Mouse (Mus musculus): ENCODE measurements at regions not wholly inside any gene's neighbourhood (a gene's known extent, or its start where the extent isn't known, plus 50 kb on each side); places are given as distances from the start of the nearest gene placed in this dataset.
"Not testable (repeated sequence)": the region's sequence is repeated elsewhere in the genome, so short reads cannot be mapped to it uniquely, and the experiment has no call there.

DNA sequence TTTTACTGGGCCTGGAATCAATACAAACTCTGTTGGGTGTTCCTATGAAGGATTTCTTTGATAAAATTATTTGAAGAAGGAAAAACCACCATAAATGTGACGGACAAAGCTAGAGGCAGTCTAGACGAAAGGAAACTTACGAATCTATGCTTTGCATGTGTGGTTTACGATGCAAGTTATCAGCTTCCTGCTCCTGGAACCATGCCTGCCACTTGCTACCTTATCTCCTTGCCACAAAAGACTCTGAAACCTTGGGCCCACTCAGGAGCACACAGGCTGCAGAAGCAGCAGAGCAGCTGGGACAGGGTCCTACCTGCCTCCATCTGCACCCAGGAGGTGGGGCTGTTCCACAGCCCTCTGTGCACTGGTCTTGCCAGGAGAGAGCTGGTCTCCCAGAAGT is 287.5 kb downstream of the Arl6ip6 start:
- not testable (repeated sequence) for H3K36me3 ChIP-seq; H3K4me2 ChIP-seq; H3K4me3 ChIP-seq; H3K9ac ChIP-seq; H3K27ac ChIP-seq; H3K9me3 ChIP-seq; H3K4me1 ChIP-seq; ATAC-seq (ENCODE audit: insufficient number of reproducible peaks, insufficient read depth, low FRiP score, low TSS enrichment, low read depth); H3K27me3 ChIP-seq
- 81% methylated on average over 4 of the region's 4 CpGs for WGBS

DNA sequence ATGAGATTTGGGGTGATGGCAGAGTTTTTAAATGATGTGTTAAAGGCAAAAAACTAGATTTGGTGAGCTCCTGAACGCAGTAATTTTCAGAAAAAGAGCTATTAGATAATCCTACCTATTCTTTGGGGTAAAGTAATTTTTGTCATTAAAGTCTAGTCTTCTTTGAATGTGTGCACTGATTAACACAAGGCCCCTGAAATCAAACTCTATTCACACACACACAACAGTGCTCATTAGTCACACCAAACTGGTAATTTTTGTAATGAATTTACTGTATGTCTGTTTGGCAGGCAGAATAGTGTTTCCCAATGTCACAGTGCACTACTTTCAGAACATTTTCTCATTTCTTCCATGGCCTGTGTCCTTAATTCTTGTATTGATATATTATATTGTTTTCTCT is 296.8 kb downstream of the Arl6ip6 start:
- 65% methylated on average over 1 of the region's 1 CpGs for WGBS

DNA sequence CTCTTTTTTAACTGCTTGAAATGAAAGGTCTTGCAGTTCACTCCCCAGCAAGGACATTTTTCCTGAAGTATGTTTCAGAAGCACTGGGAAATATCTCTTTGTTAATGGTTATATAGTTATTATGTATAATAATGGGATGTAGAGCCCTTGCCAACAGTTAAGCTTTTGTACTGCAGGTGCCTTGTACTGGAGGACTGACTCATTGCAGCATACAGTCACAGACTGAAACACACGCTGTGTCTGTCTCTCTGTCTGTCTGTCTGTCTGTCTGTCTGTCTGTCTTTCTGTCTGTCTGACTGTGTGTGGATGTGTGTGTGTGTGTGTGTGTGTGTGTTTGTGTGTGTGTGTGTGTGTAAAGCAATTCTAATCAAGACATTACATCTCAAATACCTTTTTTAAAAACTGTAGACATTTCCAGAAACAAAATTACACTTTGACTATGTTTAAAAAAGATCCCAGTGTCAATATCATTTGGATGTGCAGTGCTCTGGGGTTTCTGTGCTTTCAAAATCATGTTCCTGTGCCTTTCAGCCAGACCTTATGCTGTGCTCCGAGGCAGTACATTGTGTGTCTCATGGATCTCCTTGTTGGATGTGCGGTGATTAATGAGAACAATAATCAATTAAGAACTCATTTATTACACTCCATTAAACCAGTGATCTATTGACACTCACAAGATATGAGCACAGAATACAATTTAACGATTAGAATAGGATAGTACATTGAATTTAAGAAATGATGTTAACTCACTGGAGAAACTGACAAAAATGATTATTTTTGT is 299.5 kb downstream of the Arl6ip6 start:
- H3K36me3 ChIP-seq: no peaks in the 10 kb centered on the region
- H3K27me3 ChIP-seq: no peaks in the 10 kb centered on the region
- H3K4me1 ChIP-seq: no peaks in the 10 kb centered on the region
- no peak for ATAC-seq (ENCODE audit: insufficient number of reproducible peaks, insufficient read depth, low FRiP score, low TSS enrichment, low read depth)
- WGBS: 84% methylated on average over 4 of the region's 4 CpGs
- H3K27ac ChIP-seq: no peak overlapping the region
- no peak overlapping the region for H3K4me3 ChIP-seq
- no peaks in the 10 kb centered on the region for H3K9me3 ChIP-seq
- no peak overlapping the region for H3K9ac ChIP-seq
- no peak overlapping the region for H3K4me2 ChIP-seq

More for the DNA sequence above, 296.8 kb downstream of the Arl6ip6 start:
- H3K4me1 ChIP-seq: no peaks in the 10 kb centered on the region
- H3K9me3 ChIP-seq: no peaks in the 10 kb centered on the region
- H3K9ac ChIP-seq: no peak overlapping the region
- no peaks in the 10 kb centered on the region for H3K36me3 ChIP-seq
- ATAC-seq (ENCODE audit: insufficient number of reproducible peaks, insufficient read depth, low FRiP score, low TSS enrichment, low read depth): no peak
- H3K27ac ChIP-seq: no peak overlapping the region
- H3K4me2 ChIP-seq: no peak overlapping the region
- no peaks in the 10 kb centered on the region for H3K27me3 ChIP-seq
- no peak overlapping the region for H3K4me3 ChIP-seq

DNA sequence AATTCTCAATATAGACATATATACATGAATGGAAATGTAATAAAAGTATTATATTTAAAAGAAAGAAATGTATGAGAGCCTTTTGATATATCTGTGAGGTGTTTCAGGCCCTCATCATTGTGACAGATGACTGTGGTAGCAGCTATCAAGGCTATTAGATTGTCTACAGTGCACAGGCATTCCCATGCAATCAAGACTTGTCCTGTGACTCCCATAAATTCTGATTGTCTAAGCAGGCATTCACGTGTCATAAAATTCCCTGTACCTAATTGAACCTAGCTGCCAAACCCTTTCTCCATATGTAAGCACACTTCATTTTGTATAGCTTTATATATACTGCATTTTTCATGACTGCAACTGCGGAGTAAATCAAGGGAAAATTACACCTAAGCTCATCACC is 301.3 kb downstream of the Arl6ip6 start:
- H3K27ac ChIP-seq: no peak overlapping the region
- H3K27me3 ChIP-seq: no peaks in the 10 kb centered on the region
- H3K9me3 ChIP-seq: no peaks in the 10 kb centered on the region
- no peaks in the 10 kb centered on the region for H3K4me1 ChIP-seq
- H3K4me3 ChIP-seq: no peak overlapping the region
- H3K9ac ChIP-seq: no peak overlapping the region
- no peaks in the 10 kb centered on the region for H3K36me3 ChIP-seq
- no peak for ATAC-seq (ENCODE audit: insufficient number of reproducible peaks, insufficient read depth, low FRiP score, low TSS enrichment, low read depth)
- H3K4me2 ChIP-seq: no peak overlapping the region
- WGBS: 81% methylated on average over 2 of the region's 2 CpGs

DNA sequence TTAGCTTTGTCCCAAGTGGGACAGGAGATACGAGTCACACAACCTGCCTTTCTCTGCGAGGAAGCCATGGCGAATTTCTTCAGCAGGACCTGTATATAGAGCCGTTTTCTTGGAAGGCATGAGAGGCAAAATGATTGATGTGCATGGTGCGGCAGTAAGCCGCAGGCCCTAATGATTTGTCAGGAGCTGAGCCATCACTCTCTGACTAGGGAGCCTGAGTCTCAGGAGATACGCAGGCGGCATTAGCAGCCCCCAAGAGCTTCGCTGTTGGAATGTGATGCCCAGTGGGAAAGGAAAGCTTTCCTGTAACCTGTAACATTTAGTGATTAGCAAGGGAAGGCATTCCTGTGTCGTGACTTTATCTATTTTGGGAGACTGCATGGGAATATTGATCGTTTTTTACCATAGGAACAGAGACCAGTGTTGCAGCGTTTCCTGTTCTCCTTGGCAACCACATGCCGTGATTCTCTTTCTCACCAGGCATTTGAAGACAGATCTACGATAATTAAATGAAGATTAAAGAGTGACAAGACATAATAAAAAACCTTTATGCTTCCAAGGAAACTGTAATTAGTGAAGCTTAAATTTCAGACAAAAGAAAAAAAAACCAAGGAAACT is 310.2 kb downstream of the Arl6ip6 start:
- no peaks in the 10 kb centered on the region for H3K36me3 ChIP-seq
- WGBS: 54% methylated on average over 14 of the region's 14 CpGs
- no peak for ATAC-seq (ENCODE audit: insufficient number of reproducible peaks, insufficient read depth, low FRiP score, low TSS enrichment, low read depth)
- no peak overlapping the region for H3K9ac ChIP-seq
- no peak overlapping the region for H3K27ac ChIP-seq
- H3K27me3 ChIP-seq: no peaks in the 10 kb centered on the region
- H3K4me1 ChIP-seq: no peaks in the 10 kb centered on the region
- H3K4me3 ChIP-seq: no peak overlapping the region
- no peaks in the 10 kb centered on the region for H3K9me3 ChIP-seq
- 0 out of 2 replicates have a peak overlapping the region, but pooled peaks have one; percentile 2 for H3K4me2 ChIP-seq

DNA sequence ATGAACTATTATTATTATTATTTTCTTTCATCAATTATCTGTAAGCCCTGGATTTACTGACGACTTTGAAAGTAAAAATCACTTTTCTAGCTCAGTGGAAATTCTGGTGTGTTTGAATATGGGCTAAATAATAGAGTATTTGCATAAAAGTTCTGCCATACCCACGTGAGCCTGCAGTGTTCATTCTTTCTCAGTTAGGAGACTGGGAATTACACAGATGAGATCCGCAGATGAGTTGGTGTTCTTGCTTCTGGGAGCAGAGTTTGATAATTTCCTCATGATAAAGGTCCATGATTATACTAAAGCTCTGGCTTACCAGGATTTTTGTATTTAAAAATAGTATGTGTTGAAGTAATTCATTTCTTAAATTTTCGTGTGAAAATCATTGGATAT is 310.7 kb downstream of the Arl6ip6 start:
- no peaks in the 10 kb centered on the region for H3K36me3 ChIP-seq
- no peak overlapping the region for H3K9ac ChIP-seq
- 66% methylated on average over 4 of the region's 4 CpGs for WGBS
- H3K4me1 ChIP-seq: no peaks in the 10 kb centered on the region
- H3K9me3 ChIP-seq: no peaks in the 10 kb centered on the region
- ATAC-seq (ENCODE audit: insufficient number of reproducible peaks, insufficient read depth, low FRiP score, low TSS enrichment, low read depth): no peak
- H3K4me3 ChIP-seq: no peak overlapping the region
- no peak overlapping the region for H3K27ac ChIP-seq
- no peak overlapping the region for H3K4me2 ChIP-seq
- no peaks in the 10 kb centered on the region for H3K27me3 ChIP-seq

DNA sequence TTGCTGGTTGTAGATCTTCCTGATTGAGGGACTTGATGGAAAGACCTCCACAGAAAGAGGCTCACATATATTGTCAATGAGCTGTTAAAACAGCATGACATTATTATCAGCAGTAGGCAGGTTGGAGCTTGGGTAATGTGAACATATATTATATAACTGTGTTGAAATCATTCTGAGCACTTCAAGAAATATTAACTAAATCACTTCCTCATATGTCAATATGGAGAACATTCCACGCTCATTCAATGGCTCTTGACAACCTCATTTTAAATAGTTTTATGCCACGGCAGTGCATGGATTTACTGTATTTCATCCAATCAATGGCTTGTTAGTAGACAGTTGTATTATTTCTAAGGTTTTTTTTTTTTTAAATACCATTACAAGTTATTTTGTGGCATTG is 350.6 kb downstream of the Arl6ip6 start:
- Histone ChIP-seq H3K4me3 (no peak overlapping the region), H3K27ac (no peak overlapping the region), H3K9me3 (0 out of 2 replicates have a peak, but pooled peaks cover 3% of the 10 kb centered on the region), H3K27me3 (no peaks in the 10 kb centered on the region), H3K9ac (no peak overlapping the region), H3K4me2 (no peak overlapping the region), H3K4me1 (no peaks in the 10 kb centered on the region), H3K36me3 (no peaks in the 10 kb centered on the region)
- ATAC-seq (ENCODE audit: insufficient number of reproducible peaks, insufficient read depth, low FRiP score, low TSS enrichment, low read depth): no peak
- WGBS: 84% methylated on average over 2 of the region's 2 CpGs

DNA sequence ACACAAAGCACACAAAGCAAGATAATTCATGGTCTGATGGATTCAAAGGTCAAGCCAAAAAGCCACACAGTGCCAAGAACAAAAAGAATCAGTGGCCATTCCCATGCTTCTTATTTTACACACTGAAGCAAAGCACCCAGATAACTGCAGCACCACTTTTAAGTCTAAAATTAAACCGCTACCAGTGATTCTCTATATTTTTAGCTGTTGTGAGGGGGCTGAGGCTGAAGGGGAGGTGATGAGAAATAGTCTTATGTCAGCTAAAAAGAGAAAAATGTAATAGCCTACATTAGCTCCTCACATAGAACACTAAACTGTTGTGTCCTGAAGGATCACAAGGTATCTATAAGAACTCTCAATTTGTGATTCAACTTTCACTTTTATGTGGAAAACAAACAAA is 382.5 kb downstream of the Arl6ip6 start:
- no peak overlapping the region for H3K27ac ChIP-seq
- no peak overlapping the region for H3K4me2 ChIP-seq
- H3K36me3 ChIP-seq: no peaks in the 10 kb centered on the region
- no peak overlapping the region for H3K4me3 ChIP-seq
- WGBS: 66% methylated on average over 1 of the region's 1 CpGs
- H3K9ac ChIP-seq: no peak overlapping the region
- no peak for ATAC-seq (ENCODE audit: insufficient number of reproducible peaks, insufficient read depth, low FRiP score, low TSS enrichment, low read depth)
- H3K4me1 ChIP-seq: no peaks in the 10 kb centered on the region
- no peaks in the 10 kb centered on the region for H3K9me3 ChIP-seq
- no peaks in the 10 kb centered on the region for H3K27me3 ChIP-seq

DNA sequence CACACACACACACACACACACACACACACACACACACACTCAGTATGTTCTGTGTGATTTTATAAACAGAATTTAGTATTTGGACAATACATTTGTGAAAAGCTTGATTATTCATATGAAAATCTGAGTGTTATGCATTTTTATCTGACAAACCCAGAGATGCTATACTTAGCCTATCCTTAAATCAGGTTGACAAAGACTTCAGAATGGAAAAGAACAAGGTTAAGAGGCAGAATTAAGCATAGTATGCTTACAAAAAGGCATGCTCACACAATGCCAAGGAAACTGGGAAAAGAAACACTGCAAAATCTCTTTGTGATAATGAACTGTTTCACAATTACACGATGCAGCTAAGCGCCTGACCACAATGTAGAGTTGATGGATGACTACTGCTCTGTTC is 414.3 kb downstream of the Arl6ip6 start:
- no peak for ATAC-seq (ENCODE audit: insufficient number of reproducible peaks, insufficient read depth, low FRiP score, low TSS enrichment, low read depth)
- Histone ChIP-seq H3K27ac (no peak overlapping the region), H3K9me3 (no peaks in the 10 kb centered on the region), H3K4me3 (no peak overlapping the region), H3K36me3 (no peaks in the 10 kb centered on the region), H3K4me2 (no peak overlapping the region), H3K9ac (no peak overlapping the region), H3K4me1 (no peaks in the 10 kb centered on the region), H3K27me3 (no peaks in the 10 kb centered on the region)
- WGBS: 80% methylated on average over 2 of the region's 2 CpGs

DNA sequence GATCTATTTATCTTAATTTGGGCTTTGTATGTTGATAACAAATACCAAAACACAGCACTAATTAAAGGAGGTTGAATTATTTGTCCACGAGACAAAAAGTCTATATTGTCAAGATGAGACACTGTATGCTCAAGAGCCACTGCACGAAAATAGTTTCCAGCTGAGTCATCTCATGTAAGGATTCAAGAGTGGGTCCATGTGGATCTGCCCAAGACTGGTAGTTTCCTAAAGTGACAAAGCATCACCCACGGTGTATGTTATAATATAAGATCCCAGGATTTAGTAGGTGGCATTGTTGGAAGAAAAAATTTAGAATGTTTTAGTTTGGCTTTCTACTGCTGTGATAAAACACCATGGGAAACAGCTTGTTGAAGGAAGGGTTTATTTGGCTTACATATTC is 428.2 kb downstream of the Arl6ip6 start:
- Histone ChIP-seq H3K27ac (no peak overlapping the region), H3K9me3 (no peaks in the 10 kb centered on the region), H3K36me3 (no peaks in the 10 kb centered on the region), H3K27me3 (no peaks in the 10 kb centered on the region), H3K4me1 (no peaks in the 10 kb centered on the region), H3K9ac (no peak overlapping the region), H3K4me3 (no peak overlapping the region), H3K4me2 (no peak overlapping the region)
- ATAC-seq (ENCODE audit: insufficient number of reproducible peaks, insufficient read depth, low FRiP score, low TSS enrichment, low read depth): no peak
- 84% methylated on average over 3 of the region's 3 CpGs for WGBS

DNA sequence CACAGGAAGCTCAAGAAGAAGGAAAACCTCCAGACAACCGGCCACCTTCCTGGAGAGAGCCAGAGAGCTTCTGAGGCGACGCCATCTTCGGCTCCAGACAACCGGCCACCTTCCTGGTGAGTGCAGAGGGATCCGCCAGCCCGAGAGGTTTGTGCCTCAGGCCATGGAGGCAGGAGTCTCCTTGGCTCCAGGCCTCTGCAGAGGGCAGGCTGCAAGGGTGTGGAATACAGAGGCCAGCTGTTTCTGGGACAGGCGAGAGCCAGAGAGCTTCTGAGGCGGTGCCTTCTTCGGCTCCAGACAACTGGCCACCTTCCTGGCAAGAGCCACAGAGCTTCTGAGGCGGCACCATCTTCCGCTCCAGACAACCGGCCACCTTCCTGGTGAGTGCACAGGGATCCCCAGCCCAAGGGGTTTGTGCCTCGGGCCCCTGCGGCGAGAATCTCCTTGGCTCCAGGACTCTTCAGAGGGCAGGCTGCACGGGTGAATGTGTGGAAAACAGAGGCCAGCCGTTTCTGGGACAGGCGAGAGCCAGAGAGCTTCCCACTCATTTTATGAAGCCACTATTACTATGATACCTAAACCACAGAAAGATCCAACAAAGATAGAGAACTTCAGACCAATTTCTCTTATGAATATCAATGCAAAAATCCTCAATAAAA is 441.4 kb downstream of the Arl6ip6 start:
- ATAC-seq (ENCODE audit: insufficient number of reproducible peaks, insufficient read depth, low FRiP score, low TSS enrichment, low read depth); H3K27me3 ChIP-seq; H3K4me2 ChIP-seq; H3K9ac ChIP-seq; H3K4me3 ChIP-seq; H3K36me3 ChIP-seq; H3K9me3 ChIP-seq; H3K27ac ChIP-seq; H3K4me1 ChIP-seq: not testable (repeated sequence)
- 54% methylated on average over 19 of the region's 19 CpGs for WGBS
